Mouse (Mus musculus) cerebellum, adult 2 months (tissue): Measurements from ENCODE around the gene Glo1.

Experiments
- CTCF ChIP-seq: fragments of 200-500 bp; IDR thresholded peaks from 2 replicates; pipeline ENCODE4 v1.5.1; 2011; ENCODE audit warnings: low read depth, mild to moderate bottlenecking, control low read depth, low read length, moderate library complexity, borderline replicate concordance; ENCODE audit not compliant: insufficient read depth
- POLR2A ChIP-seq: fragments of 200-500 bp; IDR thresholded peaks from 2 replicates; pipeline ENCODE4 v1.6.1; 2011; ENCODE audit warnings: low read length, control low read depth, borderline replicate concordance; ENCODE audit not compliant: insufficient read depth

- no peak for TF ChIP-seq CTCF
- TF ChIP-seq POLR2A, result no peak
Observed at GRCm38 (mm10) chr17:30581201-30581600, 45.5 kb downstream of the Glo1 start.
